Mouse (Mus musculus): ENCODE data around the gene Rtn2.

Rtn2 gene

GRCm38 (mm10) chr7:19300501-19301421, 18.3 kb downstream of the Rtn2 start:
- DNase-seq (ENCODE audit: low read depth, low spot score) = peak; percentile 93

- no peak for DNase-seq (ENCODE audit: low read depth, low spot score)
Measured at GRCm38 (mm10) chr7:19301461-19302263, 19.2 kb downstream of the Rtn2 start.

GRCm38 (mm10) chr7:19302264-19303045, 20.0 kb downstream of the Rtn2 start:
- DNase-seq (ENCODE audit: low read depth, low spot score) = no peak

- DNase-seq (ENCODE audit: low read depth, low spot score) = no peak
Measured at GRCm38 (mm10) chr7:19303046-19303305, 20.6 kb downstream of the Rtn2 start.

- peak; percentile 83 for DNase-seq (ENCODE audit: low read depth, low spot score)
Measured at GRCm38 (mm10) chr7:19303770-19304169, 21.3 kb downstream of the Rtn2 start.

DNA sequence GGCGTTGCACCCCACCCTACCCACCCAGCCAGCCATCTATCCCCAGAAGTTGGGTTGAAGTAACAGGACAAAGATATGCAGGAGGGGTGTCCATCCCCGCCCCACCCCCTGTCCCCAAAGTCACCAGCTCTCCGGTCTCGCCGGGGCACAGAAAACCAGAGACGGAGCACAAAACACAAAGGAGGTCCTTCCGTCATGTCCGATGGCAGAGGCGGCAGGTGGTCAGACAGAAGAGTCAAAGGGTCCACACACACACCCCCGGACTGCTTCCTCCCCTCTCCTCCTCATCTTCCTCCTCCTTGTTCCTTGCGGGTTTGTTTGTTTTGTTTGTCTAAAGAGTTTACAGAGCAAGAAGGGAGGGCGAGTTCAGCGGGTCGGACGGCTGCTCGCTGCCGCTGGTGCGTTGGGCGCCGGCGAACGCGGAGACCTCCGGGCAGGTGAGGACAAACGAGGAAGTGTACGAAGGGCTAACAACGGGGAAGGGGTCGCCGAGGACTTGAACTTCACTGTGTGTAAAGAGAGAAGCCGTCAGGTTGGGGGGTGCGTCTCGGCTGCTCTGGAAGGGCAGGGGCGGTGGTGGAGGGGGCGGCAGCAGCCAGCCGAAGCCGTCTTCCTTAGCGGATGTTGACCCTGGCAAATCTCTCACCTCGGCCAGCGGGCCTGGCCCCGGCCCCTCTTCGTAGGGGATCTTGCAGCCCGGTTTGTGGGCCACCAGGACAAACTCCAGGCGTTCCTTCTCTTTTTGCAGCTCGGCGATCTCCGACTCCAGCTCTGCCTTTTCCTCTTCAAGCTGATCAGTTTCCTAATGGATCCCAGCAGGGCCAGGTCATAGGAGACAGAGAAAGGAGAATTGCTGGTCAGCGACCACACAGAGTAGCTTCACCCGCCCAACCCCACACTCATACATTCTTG, 22.3 kb downstream of the Rtn2 start:
- no peak for DNase-seq (ENCODE audit: low read depth, low spot score)

DNA sequence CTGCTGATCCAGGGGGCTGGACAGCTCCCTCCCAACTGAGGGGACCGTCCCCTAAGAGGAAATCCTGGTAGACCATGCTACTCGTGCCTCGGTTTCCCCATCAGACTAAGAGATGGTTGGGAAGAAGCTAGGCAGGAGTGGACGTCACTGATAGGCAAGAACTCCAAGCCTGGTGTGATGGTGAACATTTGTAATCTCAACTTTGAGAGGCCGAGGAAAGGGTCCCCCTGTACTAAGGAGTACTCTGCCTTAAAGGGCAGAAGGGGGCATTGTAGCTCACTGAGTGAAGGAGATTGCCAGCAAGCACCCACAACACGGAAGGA, 22.9 kb downstream of the Rtn2 start:
- DNase-seq (ENCODE audit: low read depth, low spot score) = no peak

DNA sequence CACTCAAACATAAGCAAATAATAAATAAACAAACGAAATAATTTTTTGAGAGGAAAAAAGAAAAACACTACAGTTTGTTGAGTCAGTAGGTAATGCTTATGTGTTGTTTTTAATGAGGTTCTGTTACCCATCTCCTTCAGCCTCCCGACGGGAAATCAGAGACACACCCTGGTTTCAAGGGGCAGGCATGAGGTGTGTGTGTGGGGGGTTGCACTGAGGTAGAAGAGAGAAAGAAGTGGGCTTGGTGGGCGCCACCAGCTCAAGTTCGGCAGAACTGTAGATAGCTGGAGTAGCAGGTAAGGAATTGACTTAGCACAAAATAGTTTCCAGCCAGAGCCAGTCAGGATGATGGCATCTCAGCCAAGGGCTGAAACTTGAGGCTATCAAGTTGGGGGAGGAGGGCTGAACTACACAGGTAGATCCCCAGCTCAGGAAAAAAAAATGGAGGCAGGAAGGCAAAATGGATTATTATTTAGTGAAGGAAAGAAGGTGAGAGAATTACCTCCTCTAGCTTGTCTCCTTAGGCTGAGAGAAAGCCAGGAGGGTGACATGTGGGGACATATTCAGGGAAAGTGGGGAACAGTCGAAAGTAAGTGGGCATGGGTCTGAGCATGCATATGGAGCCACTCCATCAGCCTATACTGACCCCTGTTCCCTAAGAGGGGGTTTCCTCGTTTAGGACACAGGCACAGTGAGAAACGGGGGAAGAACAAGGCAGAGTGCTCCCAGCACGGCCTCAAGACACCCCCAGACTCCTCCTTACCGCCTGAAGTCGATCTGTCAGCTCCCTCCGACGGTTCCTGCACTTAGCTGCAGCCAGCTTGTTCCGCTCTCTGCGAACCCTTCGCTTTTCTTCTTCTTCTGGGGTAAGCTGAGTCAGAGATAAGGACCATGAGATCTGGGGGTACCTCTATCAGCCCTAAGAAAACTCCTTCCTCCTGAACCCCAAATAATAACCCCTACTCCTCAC, 23.7 kb downstream of the Rtn2 start:
- DNase-seq (ENCODE audit: low read depth, low spot score) = no peak

- DNase-seq (ENCODE audit: low read depth, low spot score) = no peak
Measured at GRCm38 (mm10) chr7:19306819-19307738, 24.7 kb downstream of the Rtn2 start.

DNA sequence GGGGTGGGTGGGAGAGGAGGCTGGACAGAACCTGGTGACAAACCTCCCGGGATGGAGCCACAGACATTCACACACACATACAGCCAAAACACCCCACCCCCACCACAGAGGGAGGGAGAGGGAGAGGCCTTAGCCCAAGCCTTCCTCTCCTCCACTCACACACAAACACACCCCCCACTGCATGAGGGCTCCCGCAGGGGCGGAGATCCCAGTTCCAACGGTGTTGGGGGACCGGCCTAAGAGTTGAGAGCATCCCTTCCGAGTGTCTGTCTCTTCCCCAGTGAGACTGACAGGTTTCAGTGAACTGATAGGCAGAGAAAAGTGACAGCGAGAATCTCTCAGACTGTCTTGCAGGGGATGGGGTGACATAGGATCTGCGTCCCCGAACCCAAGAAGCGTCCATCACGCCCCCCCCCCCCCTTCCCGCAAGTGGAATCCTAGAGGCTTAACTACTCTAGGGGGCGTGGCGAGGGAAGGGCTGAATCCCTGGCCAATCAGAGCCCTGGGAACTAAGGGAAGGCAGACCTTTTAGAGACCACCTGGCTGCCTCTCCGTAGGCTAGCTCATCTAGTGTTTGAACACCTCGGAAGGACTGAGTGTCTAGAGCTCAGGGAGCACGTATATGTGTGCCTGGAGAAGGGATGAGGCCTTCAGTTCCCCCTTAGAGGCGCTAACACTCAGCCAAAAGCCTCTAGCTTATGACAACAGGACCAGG, 25.5 kb downstream of the Rtn2 start:
- peak; percentile 86 for DNase-seq (ENCODE audit: low read depth, low spot score)

GRCm38 (mm10) chr7:19308454-19309277, 26.2 kb downstream of the Rtn2 start:
- peak; percentile 98 for DNase-seq (ENCODE audit: low read depth, low spot score)

GRCm38 (mm10) chr7:19309278-19309883, 27.0 kb downstream of the Rtn2 start:
- peak; percentile 63 for DNase-seq (ENCODE audit: low read depth, low spot score)

GRCm38 (mm10) chr7:19309884-19310641, 27.6 kb downstream of the Rtn2 start, which contains the start of gene Fosb:
Gene Fosb, minus strand, starts transcription at chr7:19310051.
- DNase-seq (ENCODE audit: low read depth, low spot score) = peak; percentile 98

- no peak for DNase-seq (ENCODE audit: low read depth, low spot score)
Measured at GRCm38 (mm10) chr7:19311991-19312390, 29.6 kb downstream of the Rtn2 start.

DNA sequence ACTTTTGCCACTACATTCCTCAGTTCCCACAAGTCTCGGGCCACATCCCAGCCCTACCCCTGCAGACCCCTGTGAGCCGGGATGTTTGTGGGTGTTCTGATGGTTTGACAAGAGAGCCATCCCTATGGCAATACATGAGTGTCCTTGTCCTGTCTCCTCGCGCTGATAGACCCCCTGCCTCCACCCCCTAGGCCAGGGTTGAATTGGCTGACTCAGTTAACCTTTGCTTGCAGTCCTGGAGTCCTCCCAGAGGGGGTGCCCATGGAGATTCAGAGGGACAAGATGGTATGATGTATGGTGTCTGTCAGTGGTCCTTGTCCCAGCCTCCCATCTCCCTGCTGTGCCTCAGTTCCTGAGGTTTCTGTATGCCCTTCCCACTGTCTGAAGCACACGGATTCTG, 31.6 kb downstream of the Rtn2 start:
- DNase-seq (ENCODE audit: low read depth, low spot score) = no peak

Measured in A20 (cell line).